Mouse (Mus musculus): Measurements from ENCODE around the gene Nceh1. TPM values are rescaled to one million over a fixed set of nuclear protein-coding genes. Genes with fewer than 3 reads are reported as not detected.
"Not testable (repeated sequence)": the region's sequence is repeated elsewhere in the genome, so short reads cannot be mapped to it uniquely, and the experiment has no call there.

Nceh1 gene
- total RNA-seq, 1 experiment from 2014 or later = 88.1 TPM

- DNase-seq = peak; percentile 57
Observed at GRCm38 (mm10) chr3:27283071-27283713, 100.4 kb downstream of the Nceh1 start.

DNA sequence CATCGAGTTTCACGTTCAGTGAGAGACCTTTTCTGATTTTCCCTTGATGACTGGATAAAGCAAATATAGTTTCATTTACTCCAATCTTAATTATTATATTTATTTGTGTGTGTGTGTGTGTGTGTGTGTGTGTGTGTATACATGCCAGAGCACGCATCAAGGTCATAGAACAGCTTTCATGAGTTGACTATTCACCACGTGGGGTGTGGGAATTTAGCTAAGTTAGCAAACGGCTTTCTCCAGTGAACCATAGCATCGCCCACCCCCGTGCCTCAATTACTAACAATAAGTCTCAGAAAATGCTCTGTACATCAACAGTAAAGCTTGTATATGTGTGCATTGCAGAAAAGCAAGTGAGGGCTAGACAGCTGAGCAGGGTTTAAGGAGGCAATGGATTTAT is 101.0 kb downstream of the Nceh1 start:
- no peak for DNase-seq

DNA sequence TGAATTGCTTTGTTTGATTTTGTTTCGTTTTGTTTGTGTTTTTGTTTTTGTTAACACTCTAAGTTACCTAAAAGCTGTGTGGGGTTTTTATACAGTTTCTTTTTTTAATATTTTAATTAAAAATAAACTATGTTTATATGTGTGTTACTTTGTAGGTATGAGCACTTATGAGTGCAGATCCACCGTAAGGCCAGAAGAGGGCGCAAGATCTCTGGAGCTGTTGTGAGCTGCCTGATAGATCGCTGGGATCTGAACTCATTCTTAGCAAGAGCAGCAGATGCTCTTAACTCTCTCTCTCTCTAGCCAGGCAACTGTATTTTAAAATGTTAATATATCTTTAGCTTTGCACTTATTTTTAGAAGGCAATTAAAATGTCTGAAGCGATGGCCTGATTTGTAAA is 101.5 kb downstream of the Nceh1 start:
- no peak for DNase-seq

GRCm38 (mm10) chr3:27285072-27285471 is 102.3 kb downstream of the Nceh1 start:
- DNase-seq = peak; percentile 41

DNA sequence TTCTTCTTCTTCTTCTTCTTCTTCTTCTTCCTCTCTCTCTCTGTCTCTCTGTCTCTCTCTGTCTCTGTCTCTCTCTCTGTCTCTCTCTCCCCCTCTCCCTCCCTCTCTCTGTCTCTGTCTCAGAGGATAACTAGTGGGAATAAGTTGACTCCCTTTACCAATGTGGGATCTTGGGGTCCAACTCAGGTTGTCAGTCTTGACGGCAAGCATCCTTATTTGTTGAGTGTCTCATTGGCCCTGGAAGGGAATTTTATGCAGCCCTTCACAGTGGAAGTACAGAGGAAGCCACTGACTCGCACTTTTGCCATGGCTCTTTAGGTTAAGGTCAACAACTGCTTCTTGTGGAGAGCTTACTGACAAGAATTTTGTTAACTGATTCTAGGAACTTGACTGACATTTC is 105.5 kb downstream of the Nceh1 start:
- DNase-seq = no peak

GRCm38 (mm10) chr3:27288909-27289308 is 106.1 kb downstream of the Nceh1 start:
- DNase-seq = peak; percentile 28

DNA sequence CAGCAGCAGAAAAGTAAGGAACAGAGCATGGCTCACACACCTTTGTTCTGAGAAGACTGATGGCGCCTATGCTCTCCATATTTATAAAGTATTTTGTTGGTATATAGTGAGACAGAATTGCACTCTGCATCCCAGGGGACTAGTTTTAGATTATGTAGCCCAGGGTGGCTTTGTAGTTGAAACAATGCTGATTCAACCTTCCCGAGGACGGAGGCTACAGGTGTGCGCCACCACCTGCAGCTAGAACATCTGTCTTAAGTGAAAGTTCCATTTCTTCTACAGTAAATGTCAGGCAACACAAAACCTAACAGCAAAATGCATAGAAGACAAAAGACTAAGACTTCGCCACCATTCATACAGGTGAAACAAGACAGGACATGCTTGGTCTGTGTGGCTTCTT is 107.5 kb downstream of the Nceh1 start:
- no peak for DNase-seq

DNA sequence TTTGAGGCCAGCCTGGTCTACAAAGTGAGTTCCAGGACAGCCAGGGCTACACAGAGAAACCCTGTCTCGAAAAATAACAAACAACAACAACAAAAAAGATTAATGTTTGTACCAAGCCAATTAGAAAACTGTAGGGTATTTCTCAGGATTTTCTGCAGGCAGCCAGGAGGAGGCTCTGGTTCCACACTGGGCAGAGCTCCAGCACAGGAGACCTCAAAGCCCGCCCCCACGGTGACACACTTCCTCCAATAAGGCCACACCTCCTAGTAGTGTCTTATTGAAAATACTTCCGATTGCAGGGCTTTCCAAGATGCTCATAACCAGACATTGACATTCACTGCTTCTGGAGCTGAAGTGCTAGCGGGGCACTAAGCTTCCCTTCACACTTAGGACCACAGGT is 108.2 kb downstream of the Nceh1 start:
- DNase-seq = not testable (repeated sequence)

- DNase-seq = not testable (repeated sequence)
Observed at GRCm38 (mm10) chr3:27291411-27291810, 108.6 kb downstream of the Nceh1 start.

DNA sequence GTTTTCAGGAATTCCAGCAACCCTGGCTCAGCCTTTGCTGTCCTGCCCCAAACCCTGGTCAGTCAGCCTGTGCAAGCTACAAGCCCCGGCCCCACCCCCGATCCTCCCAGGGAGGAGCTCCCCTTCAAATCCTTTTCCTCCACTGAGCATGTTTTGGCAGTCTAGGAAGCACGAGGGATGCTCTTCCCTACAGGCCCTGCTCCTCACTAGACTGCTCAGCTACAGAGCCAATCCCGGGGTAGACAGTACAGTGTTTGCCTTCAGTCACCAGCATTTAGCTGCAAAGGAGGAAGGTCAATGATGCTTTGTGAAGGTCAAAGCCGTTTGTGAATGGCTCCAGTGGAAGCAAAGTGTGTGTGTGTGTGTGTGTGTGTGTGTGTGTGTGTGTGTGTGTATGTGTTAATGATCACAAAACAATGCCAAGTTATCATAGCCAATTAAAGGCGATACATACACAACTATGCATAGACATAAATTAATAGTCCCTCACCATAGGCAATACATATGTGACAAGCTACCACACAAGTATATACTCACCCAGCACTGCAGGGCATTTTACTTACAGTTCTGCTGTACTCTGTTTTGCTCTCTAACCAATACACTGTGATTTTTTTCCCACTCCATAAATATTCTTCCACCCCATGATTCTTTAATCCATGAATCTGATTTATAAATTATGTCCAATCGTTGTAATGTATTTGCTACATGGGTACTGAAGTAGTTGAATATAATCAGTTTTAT is 111.0 kb downstream of the Nceh1 start:
- no peak for DNase-seq

GRCm38 (mm10) chr3:27300451-27300850 is 117.7 kb downstream of the Nceh1 start:
- DNase-seq = no peak

- no peak for DNase-seq
Observed at GRCm38 (mm10) chr3:27302339-27303022, 119.7 kb downstream of the Nceh1 start.

- no peak for DNase-seq
Observed at GRCm38 (mm10) chr3:27306815-27307214, 124.0 kb downstream of the Nceh1 start.

DNA sequence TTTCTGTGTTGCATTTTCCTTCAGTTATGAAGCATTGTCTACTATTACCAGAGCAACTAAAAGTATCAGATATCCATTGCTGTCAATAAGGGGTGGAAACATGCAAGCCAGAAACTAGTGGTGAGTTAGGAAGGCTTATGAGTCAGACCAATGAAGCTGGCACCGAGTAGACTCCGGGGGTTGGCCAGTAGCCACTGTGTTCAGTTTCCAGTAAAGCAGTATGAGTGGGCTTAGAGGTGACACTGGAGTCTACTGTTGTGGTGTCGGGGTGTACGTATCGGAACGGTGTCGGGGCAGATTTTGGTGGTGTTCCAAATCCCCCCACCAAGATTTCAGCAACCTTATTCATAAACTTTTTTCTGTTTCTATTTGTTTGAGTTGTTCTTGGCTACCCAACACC is 128.2 kb downstream of the Nceh1 start:
- DNase-seq = no peak

- DNase-seq = no peak
Observed at GRCm38 (mm10) chr3:27311475-27311874, 128.7 kb downstream of the Nceh1 start.

- no peak for DNase-seq
Observed at GRCm38 (mm10) chr3:27314506-27315164, 131.9 kb downstream of the Nceh1 start.

- DNase-seq = peak; percentile 57
Observed at GRCm38 (mm10) chr3:27316559-27317287, 134.0 kb downstream of the Nceh1 start, which contains the start of gene Tnfsf10. TSS of gene Tnfsf10 (plus strand) at chr3:27317028.

DNA sequence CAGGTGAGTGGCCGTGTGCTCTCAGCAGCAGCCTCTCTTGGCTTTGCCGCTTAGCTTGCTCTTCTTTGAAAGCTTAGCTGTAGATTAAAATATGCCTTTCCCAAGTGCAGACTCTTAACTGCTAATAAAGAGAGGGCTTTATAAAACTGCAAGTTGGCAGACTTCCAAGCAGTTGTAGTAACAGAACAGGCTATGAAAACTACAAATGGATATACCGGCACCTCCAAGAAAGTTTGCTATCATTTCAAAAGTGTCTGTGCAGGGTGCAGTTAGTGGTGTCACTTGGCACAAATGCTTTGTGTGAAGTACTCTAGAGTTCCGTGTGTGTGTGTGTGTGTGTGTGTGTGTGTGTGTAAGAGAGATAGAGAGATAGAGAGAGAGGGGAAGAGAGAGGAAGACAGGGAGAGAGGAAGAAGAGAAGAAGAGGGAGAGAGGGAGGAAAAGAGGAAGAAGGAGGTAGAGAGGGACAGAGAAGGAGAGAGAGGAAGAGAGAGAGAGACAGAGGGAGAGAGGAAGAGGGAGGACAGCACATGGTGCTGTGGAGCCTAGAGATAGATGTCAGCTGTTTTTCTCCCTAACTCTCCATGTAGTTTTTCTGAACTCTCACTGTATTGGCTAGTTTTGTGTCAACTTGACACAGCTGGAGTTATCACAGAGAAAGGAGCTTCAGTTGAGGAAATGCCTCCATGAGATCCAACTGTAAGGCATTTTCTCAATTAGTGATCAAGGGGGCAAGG is 134.7 kb downstream of the Nceh1 start:
- no peak for DNase-seq

DNA sequence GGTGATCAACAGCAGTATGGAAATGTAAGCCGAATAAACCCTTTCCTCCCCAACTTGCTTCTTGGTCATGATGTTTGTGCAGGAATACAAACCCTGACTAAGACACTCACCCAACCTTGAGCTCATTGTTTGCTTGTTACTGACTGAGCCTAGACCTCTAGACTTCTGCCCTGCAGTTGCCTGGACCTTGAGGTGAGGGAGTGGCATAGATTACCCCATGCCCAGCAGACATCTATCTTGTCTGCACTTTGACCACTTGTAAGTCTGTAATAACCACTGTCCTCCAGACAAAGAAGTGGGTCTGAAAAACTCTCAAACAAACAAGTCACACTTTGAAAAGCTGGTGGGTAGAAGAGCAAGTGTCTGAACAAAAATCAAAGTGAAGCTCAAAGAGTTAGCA is 136.9 kb downstream of the Nceh1 start:
- DNase-seq = no peak

GRCm38 (mm10) chr3:27320613-27321495 is 138.1 kb downstream of the Nceh1 start:
- DNase-seq = peak; percentile 19

Data from adrenal gland, postnatal 14 days (tissue).